Mouse (Mus musculus) ES-E14 (cell line): Measurements from ENCODE around the gene Olfr1189. TPM values are rescaled to one million over a fixed set of nuclear protein-coding genes. Genes with fewer than 3 reads are reported as not detected.
"Not testable (repeated sequence)": the region's sequence is repeated elsewhere in the genome, so short reads cannot be mapped to it uniquely, and the experiment has no call there.

Experiments
- DNase-seq: peaks from one replicate; pipeline ENCODE4 v3.0.0-alpha.2; 2013; ENCODE audit warnings: low read depth, low spot score
- H3K27ac ChIP-seq: 2 replicates; pipeline ENCODE4 v1.5.1; 2012; ENCODE audit warnings: low read depth, mild to moderate bottlenecking, low read length, moderate library complexity, mixed read lengths; ENCODE audit not compliant: poor library complexity, insufficient read depth, severe bottlenecking
- H3K36me3 ChIP-seq: 2 replicates; pipeline ENCODE4 v1.6.1; 2012; ENCODE audit warnings: mild to moderate bottlenecking, low read length, moderate library complexity, mixed read lengths; ENCODE audit not compliant: control insufficient read depth, poor library complexity, insufficient read depth, severe bottlenecking
- H3K4me1 ChIP-seq, 2 experiments: fragments of 150-350 bp in 1 of 2; sonication (generic) in 1 of 2; 2 replicates each; pipeline ENCODE4 v1.6.1; 2012; ENCODE audit warnings: low read length in 2 of 2, mild to moderate bottlenecking in 1 of 2, mixed read lengths in 1 of 2; ENCODE audit not compliant: control insufficient read depth in 2 of 2, insufficient read depth in 2 of 2, poor library complexity in 1 of 2
- H3K4me3 ChIP-seq, 2 experiments: fragments of 150-350 bp in 1 of 2; sonication (generic) in 1 of 2; 2 replicates each; pipeline ENCODE4 v1.5.1; 2012; ENCODE audit warnings: low read length in 2 of 2, low read depth in 1 of 2, mild to moderate bottlenecking in 1 of 2, mixed read lengths in 1 of 2; ENCODE audit not compliant: insufficient read depth in 1 of 2, poor library complexity in 1 of 2, severe bottlenecking in 1 of 2
- H3K9ac ChIP-seq: 2 replicates; pipeline ENCODE4 v1.6.1; 2012; ENCODE audit warnings: low read depth, mild to moderate bottlenecking, low read length, mixed read lengths; ENCODE audit not compliant: poor library complexity, insufficient read depth, severe bottlenecking
- H3K9me3 ChIP-seq: fragments of 150-350 bp; sonication (generic); 2 replicates; pipeline ENCODE4 v1.6.1; 2012; ENCODE audit warnings: low read depth, mild to moderate bottlenecking, low read length; ENCODE audit not compliant: control insufficient read depth, insufficient read depth
- CHD2 ChIP-seq: IDR thresholded peaks from 2 replicates; pipeline ENCODE4 v1.6.1; 2014; ENCODE audit warnings: mild to moderate bottlenecking, low read depth, low read length, inconsistent platforms
- HCFC1 ChIP-seq: IDR thresholded peaks from 2 replicates; pipeline ENCODE4 v1.6.1; 2012; ENCODE audit warnings: low read length, inconsistent platforms, borderline replicate concordance; ENCODE audit not compliant: insufficient read depth
- MAFK ChIP-seq: IDR thresholded peaks from 2 replicates; pipeline ENCODE4 v1.6.1; 2014; ENCODE audit warnings: mild to moderate bottlenecking, low read depth, low read length, inconsistent platforms; ENCODE audit not compliant: insufficient read depth
- ZC3H11A ChIP-seq: IDR thresholded peaks from 2 replicates; pipeline ENCODE4 v1.6.1; 2012; ENCODE audit warnings: low read depth, mild to moderate bottlenecking, inconsistent platforms, low read length, borderline replicate concordance
- ZNF384 ChIP-seq: IDR thresholded peaks from 2 replicates; pipeline ENCODE4 v1.6.1; 2012; ENCODE audit warnings: low read depth, low read length, inconsistent platforms
- in situ Hi-C, 2 experiments: fragments of 600-800 bp; cut with MboI; formaldehyde crosslinking; loops; one replicate each; pipeline ENCODE4 v1.15.1; 2025; ENCODE audit warnings: low sequenced_read_pairs in 2 of 2, inconsistent platforms in 1 of 2; ENCODE audit not compliant: unreplicated experiment in 2 of 2
- total RNA-seq: library from RNA; depleted of rRNA; stranded (reverse); fragments of 300-350 nt; gene quantifications from 2 replicates; pipeline ENCODE4 v1.2.3, GENCODE M21; 2012; rRNA removed

The Olfr1189 gene
- not detected in 2 replicates for total RNA-seq

DNA sequence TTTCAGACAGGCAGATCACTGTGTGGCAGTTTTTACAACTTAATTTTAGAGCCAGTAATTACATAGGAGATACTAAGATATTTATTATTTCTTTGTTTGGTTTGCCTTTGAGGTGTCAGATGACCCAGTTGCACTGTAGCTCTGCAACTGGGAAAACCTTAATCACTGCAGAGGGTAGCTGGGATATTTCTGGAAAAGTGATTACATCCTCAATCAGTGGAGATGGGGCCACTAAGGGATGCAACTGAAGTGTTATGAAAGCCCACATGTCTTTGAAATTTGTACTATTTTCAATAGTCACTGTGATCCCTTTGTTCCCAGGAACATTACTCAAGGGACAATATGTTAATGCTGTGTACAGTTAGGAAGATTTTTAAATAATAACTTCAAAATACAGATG is at the start of gene Olfr1189:
Gene Olfr1189 (plus strand): TSS at position 301 of the 400 bp plus-strand sequence.
- H3K4me1 ChIP-seq = no peaks in the 10 kb centered on the region
- no peak for DNase-seq
- no peaks in the 10 kb centered on the region for H3K9me3 ChIP-seq
- H3K9ac ChIP-seq = no peak within 1 kb of the TSS
- no peak within 1 kb of the TSS for H3K27ac ChIP-seq
- no peaks in the 10 kb centered on the region for H3K36me3 ChIP-seq
- H3K4me3 ChIP-seq = no peak within 1 kb of the TSS
- no peak for TF ChIP-seq CHD2
- in situ Hi-C loops = no loop called here

DNA sequence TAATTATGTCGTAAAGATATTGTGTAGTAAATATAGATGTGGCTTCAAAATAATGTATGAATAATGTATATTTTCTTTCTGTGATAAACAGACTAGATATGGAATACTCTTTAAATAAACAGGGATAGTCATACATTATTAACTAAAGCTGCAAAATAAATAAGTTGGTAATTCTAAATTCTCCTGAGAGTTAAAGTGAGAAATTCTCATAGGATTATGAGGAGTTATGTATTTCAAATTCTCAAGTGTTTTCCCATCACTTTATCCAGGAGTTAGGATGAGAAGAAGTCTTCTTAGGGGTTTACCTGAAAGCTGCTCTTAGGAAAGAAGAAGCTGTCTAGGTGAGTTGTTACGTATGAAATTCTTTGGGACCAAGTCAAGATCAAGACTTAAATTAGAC is 29.6 kb upstream of the Olfr1189 start, which contains the start of gene Olfr1188:
Gene Olfr1188 (plus strand): TSS at position 301 of the 400 bp plus-strand sequence.
- Histone ChIP-seq H3K9me3 (no peaks in the 10 kb centered on the region), H3K36me3 (no peaks in the 10 kb centered on the region), H3K4me3 (no peak within 1 kb of the TSS), H3K9ac (no peak within 1 kb of the TSS), H3K27ac (no peak within 1 kb of the TSS), H3K4me1 (no peaks in the 10 kb centered on the region)
- in situ Hi-C loops = no loop called here
- TF ChIP-seq ZC3H11A (no peak), CHD2 (no peak), ZNF384 (no peak), MAFK (no peak), HCFC1 (no peak)
- DNase-seq = no peak

DNA sequence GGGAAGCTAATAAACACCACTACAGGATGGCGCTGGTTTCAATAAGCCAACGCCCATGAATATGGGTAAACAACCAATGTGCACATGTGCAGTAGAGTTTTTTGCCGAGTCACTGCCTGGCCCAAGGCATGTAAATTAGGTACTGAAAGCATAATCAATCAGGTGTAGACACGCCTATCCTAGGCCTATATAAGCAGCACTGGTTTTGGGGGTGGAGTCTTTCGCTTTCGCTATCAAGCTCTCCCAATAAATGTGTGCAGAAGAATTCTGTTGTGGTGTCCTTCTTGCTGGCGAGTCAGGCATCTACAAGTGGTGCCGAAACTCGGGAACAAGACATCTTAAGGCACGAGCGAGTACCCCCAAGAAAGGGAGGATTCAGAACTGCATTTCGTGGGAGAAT is 13.6 kb upstream of the Olfr1189 start:
- H3K4me3 ChIP-seq, H3K9me3 ChIP-seq, H3K27ac ChIP-seq, H3K9ac ChIP-seq, DNase-seq, in situ Hi-C loops, H3K4me1 ChIP-seq, H3K36me3 ChIP-seq: not testable (repeated sequence)

DNA sequence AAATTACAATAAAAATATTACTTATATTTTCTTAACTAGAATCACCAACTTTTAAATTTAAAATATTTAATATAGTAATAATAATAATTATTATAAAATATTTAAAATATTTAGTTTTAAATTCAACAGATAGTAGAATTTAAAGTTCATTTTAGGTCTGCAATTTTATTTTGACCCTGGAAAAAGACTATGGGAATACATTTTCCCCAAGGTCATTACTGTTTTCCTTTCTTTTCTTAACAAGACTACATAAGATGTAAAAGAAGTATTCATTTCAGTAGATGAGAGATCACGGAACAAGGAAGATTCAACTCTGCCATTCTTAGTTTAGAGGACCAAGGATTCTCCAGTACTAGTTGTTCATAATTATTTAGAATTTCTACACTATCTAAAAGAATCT is 54.0 kb downstream of the Olfr1189 start, which contains the start of gene Olfr1191-ps1:
Gene Olfr1191-ps1 (plus strand): TSS at position 301 of the 400 bp plus-strand sequence.
- H3K9me3 ChIP-seq, in situ Hi-C loops, DNase-seq: not testable (repeated sequence)

More for the DNA sequence above, 54.0 kb downstream of the Olfr1189 start, which contains the start of gene Olfr1191-ps1:
- H3K4me3 ChIP-seq, H3K36me3 ChIP-seq, H3K4me1 ChIP-seq, H3K27ac ChIP-seq, H3K9ac ChIP-seq: not testable (repeated sequence)

Other genes with a start within 250 kb of the Olfr1189 start
- not detected in 2 replicates for gene Olfr1176, start 249.7 kb upstream of the Olfr1189 start, total RNA-seq
- gene Olfr1177-ps, start 240.0 kb upstream of the Olfr1189 start, total RNA-seq = not detected in 2 replicates
- not detected in 2 replicates for gene Olfr1178, start 199.4 kb upstream of the Olfr1189 start, total RNA-seq
- not detected in 2 replicates for gene Olfr1179, start 180.0 kb upstream of the Olfr1189 start, total RNA-seq
- not detected in 2 replicates for gene Olfr1180, start 167.3 kb upstream of the Olfr1189 start, total RNA-seq
- gene Olfr1181, start 160.3 kb upstream of the Olfr1189 start, total RNA-seq = not detected in 2 replicates
- gene Gm13757, start 137.3 kb upstream of the Olfr1189 start, total RNA-seq = not detected in 2 replicates
- not detected in 2 replicates for gene Olfr1183, start 131.6 kb upstream of the Olfr1189 start, total RNA-seq
- not detected in 2 replicates for gene Olfr1184, start 102.9 kb upstream of the Olfr1189 start, total RNA-seq
- gene Olfr1185-ps1, start 93.1 kb upstream of the Olfr1189 start, total RNA-seq = not detected in 2 replicates
- not detected in 2 replicates for gene Olfr1186, start 67.9 kb upstream of the Olfr1189 start, total RNA-seq
- gene Olfr1188, start 29.5 kb upstream of the Olfr1189 start, total RNA-seq = not detected in 2 replicates
- not detected in 2 replicates for gene Olfr1191-ps1, start 54.1 kb downstream of the Olfr1189 start, total RNA-seq
- not detected in 2 replicates for gene Olfr1192-ps1, start 62.1 kb downstream of the Olfr1189 start, total RNA-seq
- not detected in 2 replicates for gene Olfr1193, start 89.2 kb downstream of the Olfr1189 start, total RNA-seq
- gene Olfr1195, start 102.7 kb downstream of the Olfr1189 start, total RNA-seq = not detected in 2 replicates
- gene Olfr1196, start 118.1 kb downstream of the Olfr1189 start, total RNA-seq = 0.09 and 0.11 TPM in 2 replicates
- not detected in 2 replicates for gene Olfr1197, start 145.9 kb downstream of the Olfr1189 start, total RNA-seq
- gene Olfr1198, start 164.9 kb downstream of the Olfr1189 start, total RNA-seq = not detected in 2 replicates
- gene Olfr1199, start 174.0 kb downstream of the Olfr1189 start, total RNA-seq = not detected in 2 replicates
- not detected in 2 replicates for gene Olfr1200, start 184.0 kb downstream of the Olfr1189 start, total RNA-seq
- gene Olfr1201, start 206.6 kb downstream of the Olfr1189 start, total RNA-seq = not detected in 2 replicates
- not detected in 2 replicates for gene Olfr1202, start 228.0 kb downstream of the Olfr1189 start, total RNA-seq
- not detected in 2 replicates for gene Olfr1205, start 243.3 kb downstream of the Olfr1189 start, total RNA-seq